Mouse (Mus musculus) ES-Bruce4 (cell line): ENCODE results near the gene Cep63.

Experiments used
- CTCF ChIP-seq: IDR thresholded peaks from one replicate; pipeline ENCODE4 v1.8.1; 2011; ENCODE audit warnings: low read depth, low read length
- POLR2A ChIP-seq: IDR thresholded peaks from one replicate; pipeline ENCODE4 v1.8.1; 2011; ENCODE audit warnings: low read length; ENCODE audit not compliant: insufficient read depth

GRCm38 (mm10) chr9:102622876-102623275 is 3.5 kb downstream of the Cep63 start:
- TF ChIP-seq POLR2A (no peak), CTCF (no peak)
